Mouse (Mus musculus) kidney, adult 2 months (tissue): ENCODE results near the gene Zfp277. TPM values are rescaled to one million over a fixed set of nuclear protein-coding genes. Genes with fewer than 3 reads are reported as not detected.

Experiments
- DNase-seq: peaks from one replicate; pipeline ENCODE4 v3.0.0; 2021
- H3K27ac ChIP-seq: fragments of 200-500 bp; 2 replicates; pipeline ENCODE4 v1.5.1; 2012; ENCODE audit warnings: low read depth, low read length, control low read depth, inconsistent platforms; ENCODE audit not compliant: insufficient read depth
- H3K27me3 ChIP-seq: fragments of 200-500 bp; replicated peaks from 2 replicates; pipeline ENCODE4 v1.6.1; 2012; ENCODE audit warnings: mild to moderate bottlenecking, moderate library complexity, low read length, inconsistent platforms; ENCODE audit not compliant: control insufficient read depth, insufficient read depth
- H3K36me3 ChIP-seq: fragments of 200-500 bp; 2 replicates; pipeline ENCODE4 v1.6.1; 2012; ENCODE audit warnings: mild to moderate bottlenecking, moderate library complexity, low read length, inconsistent platforms; ENCODE audit not compliant: control insufficient read depth, insufficient read depth
- H3K4me1 ChIP-seq: fragments of 200-500 bp; 2 replicates; pipeline ENCODE4 v1.6.1; 2011; ENCODE audit warnings: low read length; ENCODE audit not compliant: control insufficient read depth, insufficient read depth
- H3K4me3 ChIP-seq: fragments of 200-500 bp; 2 replicates; pipeline ENCODE4 v1.5.1; 2011; ENCODE audit warnings: mild to moderate bottlenecking, low read depth, low read length, control low read depth; ENCODE audit not compliant: insufficient read depth
- CTCF ChIP-seq: fragments of 200-500 bp; conservative IDR thresholded peaks from 2 replicates; pipeline ENCODE4 v1.5.1; 2011; ENCODE audit warnings: low read depth, mild to moderate bottlenecking, control low read depth, low read length, moderate library complexity, mixed read lengths; ENCODE audit not compliant: insufficient read depth, insufficient read length
- POLR2A ChIP-seq: fragments of 200-500 bp; IDR thresholded peaks from one replicate; pipeline ENCODE4 v1.6.1; 2011; ENCODE audit warnings: low read depth, low read length, control low read depth
- WGBS: fragments of 180-500 bp; shearing (Covaris S2); methylation state at CpG from one replicate; pipeline ENCODE4 v1.1.7; 2018; 5-methylcytosine and 5-hydroxymethylcytosine counted together
- polyA plus RNA-seq: library from polyadenylated mRNA; depleted of rRNA; stranded (reverse); fragments of >200 nt; gene quantifications from 2 replicates; pipeline ENCODE4 v1.2.3, GENCODE M21; 2012

The Zfp277 gene
- polyA plus RNA-seq, 1 experiment = 7.3 TPM

DNA sequence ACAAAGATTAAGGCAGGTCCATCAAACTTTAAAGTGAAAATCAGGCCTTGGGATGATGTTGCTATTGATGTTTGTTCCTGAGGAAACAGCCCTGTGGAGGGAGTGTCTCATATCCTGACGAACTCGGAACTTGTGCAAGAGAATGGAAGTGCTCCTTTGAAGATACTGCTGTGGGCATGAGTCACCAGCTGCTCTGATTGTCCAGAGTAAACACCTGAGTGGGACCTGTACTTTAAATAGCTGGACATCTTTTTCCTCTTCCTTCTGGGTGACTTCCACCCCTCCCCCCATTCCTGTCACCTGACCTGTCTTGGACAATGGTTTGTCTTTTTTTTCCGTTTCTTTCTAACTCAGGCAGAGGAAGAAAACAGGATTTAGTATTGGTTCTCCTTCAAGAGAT, 13.3 kb upstream of the Zfp277 start:
- Histone ChIP-seq H3K4me1 (0 out of 2 replicates have a peak, but pooled peaks cover 11% of the 10 kb centered on the region), H3K27me3 (no peaks in the 10 kb centered on the region), H3K4me3 (no peak overlapping the region), H3K27ac (no peak overlapping the region), H3K36me3 (no peaks in the 10 kb centered on the region)
- 67% methylated on average over 3 of the region's 3 CpGs for WGBS
- DNase-seq = peak; percentile 85
- TF ChIP-seq CTCF (no peak), POLR2A (no peak)

DNA sequence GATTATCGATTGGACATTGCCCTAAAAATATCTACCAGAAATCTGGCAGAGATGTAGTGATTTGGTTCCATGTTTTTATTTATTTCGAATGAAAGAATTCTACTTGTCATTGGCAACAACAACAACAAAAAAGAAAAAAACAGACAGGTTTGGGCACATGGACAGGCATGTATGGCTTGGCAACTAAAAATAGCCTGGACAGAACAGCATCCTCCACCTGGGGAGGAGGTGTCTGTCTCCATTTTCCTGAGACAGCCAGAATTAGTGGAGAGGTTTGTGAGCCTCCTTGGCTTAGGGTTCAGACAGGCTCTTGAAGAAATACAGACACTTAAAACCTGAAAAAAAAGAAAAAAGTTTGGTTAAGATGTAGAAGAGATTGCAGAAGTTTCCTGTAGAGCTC, 10.8 kb upstream of the Zfp277 start:
- Histone ChIP-seq H3K4me3 (no peak overlapping the region), H3K27me3 (no peaks in the 10 kb centered on the region), H3K4me1 (0 out of 2 replicates have a peak, but pooled peaks cover 6% of the 10 kb centered on the region), H3K27ac (no peak overlapping the region), H3K36me3 (no peaks in the 10 kb centered on the region)
- 87% methylated on average over 2 of the region's 2 CpGs for WGBS
- no peak for DNase-seq
- no peak for TF ChIP-seq CTCF
- no peak for TF ChIP-seq POLR2A

DNA sequence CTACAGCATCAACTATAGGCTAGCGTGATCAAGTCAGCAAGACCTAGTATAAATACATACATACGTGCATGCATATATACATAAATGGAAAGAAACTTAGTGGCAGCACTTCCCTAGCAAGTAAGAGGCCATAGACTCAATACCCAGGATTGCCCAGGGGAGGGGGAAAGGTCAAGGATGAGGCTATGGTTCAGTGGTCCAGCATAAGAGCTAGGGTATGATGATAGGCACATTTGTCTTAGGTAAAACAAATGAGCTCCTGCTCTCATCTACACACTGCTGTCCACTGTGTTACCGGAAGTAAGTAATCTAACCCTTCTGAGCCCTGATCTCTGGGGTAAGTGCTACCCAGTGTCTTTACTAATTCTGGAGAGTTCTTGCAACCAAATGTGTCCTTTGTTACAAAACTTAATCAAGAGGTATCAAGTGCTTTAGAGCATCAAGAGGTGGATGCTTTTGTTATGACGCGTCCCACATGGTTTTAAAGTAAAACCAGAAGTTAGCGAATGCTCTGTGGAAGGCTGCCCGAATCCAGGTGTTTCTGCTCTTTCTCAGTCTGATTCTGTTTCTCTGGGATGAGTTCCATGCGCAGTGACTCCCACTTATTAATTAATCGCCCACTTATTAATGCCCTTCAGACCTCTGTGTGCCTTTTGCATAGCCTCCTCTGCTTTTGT, 3.6 kb upstream of the Zfp277 start:
- Histone ChIP-seq H3K4me3 (no peak overlapping the region), H3K27me3 (no peaks in the 10 kb centered on the region), H3K36me3 (no peaks in the 10 kb centered on the region), H3K4me1 (0 out of 2 replicates have a peak, but pooled peaks cover 9% of the 10 kb centered on the region), H3K27ac (no peak overlapping the region)
- DNase-seq = no peak
- TF ChIP-seq CTCF (no peak), POLR2A (no peak)
- 61% methylated on average over 9 of the region's 9 CpGs for WGBS

DNA sequence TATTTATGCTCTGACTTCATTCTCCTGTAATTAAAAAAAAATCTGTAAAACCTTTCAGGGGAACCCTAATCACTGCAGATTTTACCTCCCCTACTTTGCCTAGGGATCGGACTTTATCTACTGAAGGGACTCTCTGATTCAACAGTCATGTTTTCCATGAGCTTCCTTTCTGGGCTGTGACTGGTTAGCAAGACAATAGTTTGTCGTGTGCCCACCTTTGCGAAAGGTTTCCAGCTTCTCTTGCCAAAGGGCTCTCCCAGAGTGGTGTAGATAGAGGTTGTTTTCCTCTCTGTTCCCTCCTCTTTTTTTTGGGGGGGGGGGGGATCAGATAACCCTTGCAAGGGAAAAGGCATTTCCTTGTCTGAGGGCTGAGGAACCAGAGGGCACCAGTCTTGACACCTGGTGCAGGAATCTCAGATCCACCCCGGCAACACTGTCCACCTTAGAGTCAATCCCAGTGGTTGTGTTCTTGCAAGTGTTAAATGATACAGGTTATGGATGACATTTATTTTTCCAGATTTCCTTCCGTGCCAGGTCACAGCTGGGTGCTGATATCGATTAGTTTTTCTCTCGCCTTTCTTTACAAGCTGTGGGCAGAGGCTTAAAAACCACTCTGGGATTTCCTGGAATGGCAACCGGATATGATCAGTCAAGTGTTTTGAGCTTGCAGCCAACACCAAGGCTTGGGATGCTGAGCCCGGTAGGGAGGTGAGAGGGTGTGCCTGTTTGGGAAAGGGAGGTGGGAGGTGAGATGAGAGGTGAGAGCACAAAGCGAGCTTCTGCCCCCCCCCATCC, 2.1 kb upstream of the Zfp277 start:
- DNase-seq = peak; percentile 26
- Histone ChIP-seq H3K36me3 (no peaks in the 10 kb centered on the region), H3K4me3 (peak overlapping the region; percentile 14; the same call in 1 of the 2 replicates), H3K27ac (no peak overlapping the region), H3K27me3 (no peaks in the 10 kb centered on the region), H3K4me1 (0 out of 2 replicates have a peak, but pooled peaks cover 9% of the 10 kb centered on the region)
- 44% methylated on average over 10 of the region's 10 CpGs for WGBS
- TF ChIP-seq CTCF (no peak), POLR2A (no peak)

DNA sequence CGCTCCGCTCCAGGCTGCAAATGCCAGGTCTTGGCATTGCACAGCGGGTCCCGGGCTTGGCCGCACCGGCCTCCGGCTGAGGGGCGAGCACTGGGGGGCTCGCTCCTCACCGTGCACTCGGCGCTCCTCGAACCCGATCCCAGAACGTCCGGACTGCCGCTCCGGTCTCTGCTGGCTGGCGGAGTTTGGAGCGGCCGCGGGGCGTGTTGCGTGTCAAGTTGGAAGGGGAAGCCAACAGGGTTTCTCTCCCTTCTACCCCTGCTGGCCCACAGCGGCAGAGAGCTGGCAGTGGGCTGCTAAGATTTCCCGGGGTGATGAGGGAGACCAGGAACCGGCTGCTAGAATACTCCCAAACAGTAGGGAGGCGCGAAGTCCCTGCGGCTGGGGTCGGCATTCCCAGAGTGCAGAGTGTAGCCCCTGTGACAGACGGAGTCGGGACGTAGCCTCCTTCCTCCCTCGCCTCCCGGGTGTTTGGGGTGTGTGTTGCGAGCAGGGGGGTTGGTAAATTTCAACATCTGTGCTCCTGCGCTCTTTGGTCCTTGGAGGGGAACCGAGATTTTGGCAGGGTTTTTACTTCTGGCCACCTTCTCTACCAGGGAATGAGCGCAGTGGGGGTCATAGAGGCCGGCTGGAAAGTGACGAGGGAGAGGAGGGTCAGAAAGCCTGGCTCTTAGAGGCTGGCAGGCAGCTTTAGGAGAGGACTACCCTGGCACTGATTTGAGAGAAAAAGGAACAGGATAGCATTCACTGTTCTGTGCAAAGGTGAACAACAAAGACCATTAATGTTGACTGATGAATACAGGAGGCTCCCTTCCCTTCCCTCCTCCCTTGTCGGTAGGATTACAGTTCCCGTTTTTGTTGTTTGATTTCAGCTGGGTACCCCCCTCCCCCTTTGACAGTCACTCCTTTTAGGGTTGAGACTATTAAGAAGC, 1.0 kb upstream of the Zfp277 start:
- under 1% methylated on average over 44 of the region's 44 CpGs for WGBS
- Histone ChIP-seq H3K36me3 (no peaks in the 10 kb centered on the region), H3K4me3 (peak overlapping the region; percentile 65), H3K4me1 (peaks cover 12% of the 10 kb centered on the region; the same call in 1 of the 2 replicates), H3K27me3 (no peaks in the 10 kb centered on the region), H3K27ac (peak overlapping the region; percentile 29)
- peak; percentile 71 for DNase-seq
- no peak for TF ChIP-seq CTCF
- no peak for TF ChIP-seq POLR2A

DNA sequence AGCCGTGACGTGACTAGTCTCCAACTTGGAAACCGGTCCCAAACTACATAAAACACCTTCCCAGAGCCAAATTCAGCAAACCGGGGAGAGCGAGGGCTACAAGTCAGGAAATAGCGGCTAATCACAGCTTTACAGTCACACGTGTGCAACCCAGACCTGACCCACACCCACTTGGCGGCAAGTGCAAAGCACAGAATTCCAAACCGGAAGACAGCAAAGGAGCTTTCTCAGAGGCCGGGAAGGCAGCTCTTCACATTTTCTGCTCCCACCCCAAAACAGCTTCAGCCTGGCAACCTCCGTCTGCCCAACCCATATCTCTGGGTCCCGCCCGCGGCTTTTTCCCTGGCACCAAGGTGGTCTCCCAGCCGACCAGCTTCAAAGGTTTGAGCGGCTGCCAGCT, 496 bp downstream of the Zfp277 start:
- Histone ChIP-seq H3K4me3 (peak overlapping the region; percentile 83), H3K27ac (peak overlapping the region; percentile 39; the same call in 1 of the 2 replicates)
- under 1% methylated on average over 16 of the region's 16 CpGs for WGBS

More for the DNA sequence above, 496 bp downstream of the Zfp277 start:
- H3K36me3 ChIP-seq = no peaks in the 10 kb centered on the region
- TF ChIP-seq CTCF = no peak
- TF ChIP-seq POLR2A = no peak
- peaks cover 12% of the 10 kb centered on the region; the same call in 1 of the 2 replicates for H3K4me1 ChIP-seq
- peak; percentile 70 for DNase-seq
- H3K27me3 ChIP-seq = no peaks in the 10 kb centered on the region
